Mouse (Mus musculus): ENCODE results near the gene Kirrel3.

Kirrel3 gene

DNA sequence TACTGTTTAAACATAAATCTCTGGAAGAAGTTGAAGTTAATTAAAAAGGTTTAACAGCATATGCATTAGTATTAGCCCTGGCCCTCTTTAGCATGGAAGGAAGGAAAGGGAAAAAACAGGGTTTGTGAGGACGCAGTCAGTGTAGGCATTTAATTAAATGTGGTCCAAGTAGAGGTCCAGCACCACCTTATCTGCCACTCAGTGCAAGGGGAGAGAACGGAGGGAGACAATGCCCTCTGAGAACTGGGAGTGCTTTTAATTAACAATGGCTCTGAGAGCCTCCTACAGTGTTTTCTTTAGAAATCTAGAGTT, 339.4 kb downstream of the Kirrel3 start:
- DNase-seq (ENCODE audit: low spot score in 2 of 2): no peak

DNA sequence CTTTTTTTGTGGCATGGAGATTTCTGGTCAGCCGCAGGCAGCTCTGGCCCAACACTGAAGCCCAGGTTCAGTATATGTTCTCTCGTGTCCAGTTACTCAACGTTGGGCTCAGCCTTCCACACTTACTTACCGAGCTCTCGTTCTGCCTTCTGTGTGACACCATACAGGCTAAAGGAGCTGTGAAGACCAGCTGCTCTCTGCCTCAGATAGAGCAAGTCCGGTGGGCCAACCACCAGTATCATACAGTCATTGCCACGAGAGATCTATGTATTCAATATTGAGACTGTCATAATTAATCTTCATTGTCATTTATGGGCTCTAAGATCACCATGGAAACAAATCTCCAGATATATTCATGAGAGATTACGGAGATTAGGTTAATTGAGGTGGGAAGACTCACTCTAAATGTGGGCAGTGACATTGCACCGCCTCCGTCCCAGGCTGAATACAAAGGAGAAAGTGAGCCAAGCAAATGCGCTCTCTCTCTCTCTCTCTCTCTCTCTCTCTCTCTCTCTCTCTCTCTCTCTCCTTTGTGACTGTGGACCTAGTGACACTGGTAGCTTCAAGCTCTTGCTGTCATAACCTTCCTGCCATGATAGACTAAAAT, 339.8 kb downstream of the Kirrel3 start:
- DNase-seq (ENCODE audit: low spot score in 2 of 2): no peak

DNA sequence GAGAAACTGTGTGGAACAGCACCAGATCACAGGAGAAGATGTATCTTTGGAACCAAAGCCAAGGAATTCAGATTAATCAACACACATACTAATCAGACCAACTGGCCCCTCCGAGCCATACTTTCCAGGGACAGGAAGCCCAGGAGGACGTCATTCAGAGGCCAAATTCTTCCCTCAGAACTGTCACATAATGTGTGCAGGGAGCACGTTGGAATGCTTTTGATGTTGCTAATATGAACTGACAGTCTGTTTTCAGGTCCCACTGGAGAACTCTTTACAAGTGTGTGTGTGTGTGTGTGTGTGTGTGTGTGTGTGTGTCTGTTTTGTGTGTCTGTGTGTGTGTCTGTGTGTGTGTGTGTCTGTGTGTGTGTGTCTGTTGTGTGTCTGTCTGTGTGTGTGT, 345.0 kb downstream of the Kirrel3 start:
- no peak for DNase-seq (ENCODE audit: low spot score in 2 of 2)

DNA sequence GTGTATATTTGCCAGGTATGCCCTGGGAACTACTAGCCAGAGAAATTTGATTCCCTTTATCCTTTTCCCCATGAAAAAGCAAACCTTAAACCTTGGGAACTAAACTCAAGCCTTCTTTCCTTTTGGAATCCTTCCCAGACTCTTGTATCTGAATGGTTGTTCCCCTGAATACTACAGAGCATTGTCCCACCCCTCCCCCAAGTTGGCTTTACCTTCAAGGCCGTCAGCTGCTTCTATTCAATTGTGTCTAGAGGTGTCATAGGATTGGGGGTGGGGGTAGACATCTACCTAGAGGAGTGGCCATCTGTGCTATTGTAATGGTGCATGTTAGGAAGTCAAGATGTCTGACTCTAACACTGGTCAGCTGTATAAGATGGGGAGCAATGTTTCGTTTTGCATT, 351.1 kb downstream of the Kirrel3 start:
- DNase-seq (ENCODE audit: low spot score in 2 of 2): no peak

DNA sequence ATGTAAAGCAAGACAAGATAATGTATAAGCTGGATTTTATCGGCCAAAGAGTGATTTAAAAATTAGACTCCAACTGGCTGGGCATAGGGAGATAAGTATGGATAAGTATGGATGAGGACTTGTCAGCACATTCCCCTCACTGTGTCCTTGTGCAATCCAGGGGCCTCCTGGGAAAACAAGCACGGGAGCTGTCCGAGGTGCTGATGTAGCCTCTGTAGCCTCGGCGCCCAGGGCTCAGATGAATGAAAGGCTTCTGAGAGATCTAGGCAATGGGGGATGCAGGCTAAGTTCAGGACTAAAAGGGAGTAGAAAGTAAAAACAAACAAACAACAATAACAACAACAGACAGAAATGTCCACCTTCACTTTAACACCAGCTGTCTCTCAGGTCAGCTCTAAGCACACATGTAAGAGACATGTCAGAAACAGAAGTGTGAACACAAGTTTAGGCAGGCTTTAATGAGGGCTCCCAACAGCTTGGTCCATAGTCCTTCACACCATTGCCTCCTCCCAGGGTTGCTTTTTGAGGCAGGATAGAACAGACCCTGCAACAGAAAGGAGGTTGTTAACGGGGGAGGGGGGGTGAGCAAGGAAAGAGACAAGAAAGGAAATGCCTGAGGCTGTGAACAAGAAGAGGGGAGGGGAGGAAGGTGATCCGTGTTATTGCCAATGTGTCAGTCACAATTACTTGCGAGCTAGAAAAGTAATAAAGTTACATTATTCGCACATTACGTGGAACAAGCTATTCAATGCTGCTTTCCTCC, 352.2 kb downstream of the Kirrel3 start:
- no peak for DNase-seq (ENCODE audit: low spot score in 2 of 2)

DNA sequence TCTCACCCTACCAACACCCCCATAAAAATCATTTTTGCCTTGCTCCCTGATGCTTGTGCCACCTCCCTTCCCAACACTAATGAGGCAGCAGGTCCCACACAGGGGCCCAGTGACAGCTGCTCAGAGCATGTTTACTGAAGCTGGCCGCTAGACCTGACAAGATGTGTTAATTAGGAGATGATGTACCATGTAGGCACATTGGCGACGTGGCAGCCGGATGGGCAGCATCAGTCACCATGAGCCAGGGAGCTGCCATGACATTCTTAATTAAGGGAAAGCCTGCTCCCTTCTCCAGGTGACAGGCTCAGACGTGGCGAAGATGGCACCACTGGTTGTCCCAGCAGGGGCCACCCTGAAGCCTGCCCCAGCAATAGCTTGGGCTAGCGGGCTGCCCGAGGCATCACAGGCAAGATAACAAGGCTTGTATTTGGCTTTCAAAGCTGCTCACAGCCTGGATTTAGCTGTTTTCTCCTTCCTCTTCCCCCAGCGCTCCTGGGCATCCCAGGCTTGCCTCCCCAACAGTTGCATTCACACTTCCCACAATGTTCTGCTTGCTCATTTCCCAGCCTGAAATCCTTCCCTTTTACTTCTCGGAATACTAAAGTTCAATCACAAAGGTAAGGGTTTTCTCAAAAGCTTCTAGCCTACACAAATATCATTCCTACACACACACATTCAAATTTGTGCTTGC, 357.7 kb downstream of the Kirrel3 start:
- DNase-seq (ENCODE audit: low spot score in 2 of 2): no peak

DNA sequence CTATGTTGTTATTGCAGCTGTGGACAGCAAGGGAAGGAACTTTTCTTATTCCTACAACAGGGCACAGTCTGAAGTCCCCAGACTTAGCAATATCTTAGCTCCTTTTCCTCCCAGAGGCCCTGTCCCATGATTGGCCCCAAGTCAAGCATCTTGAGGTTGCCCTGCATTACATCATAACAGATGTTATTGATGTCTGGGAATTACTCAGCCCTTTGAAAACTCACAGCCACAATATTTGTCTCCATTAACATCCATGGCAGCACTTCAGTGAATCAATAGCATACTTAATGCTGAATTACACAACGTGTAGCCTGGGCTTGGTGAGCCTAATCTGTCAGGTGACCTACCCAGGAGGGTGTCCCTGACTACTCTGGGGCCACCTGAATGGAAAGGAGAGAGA, 360.7 kb downstream of the Kirrel3 start:
- no peak for DNase-seq (ENCODE audit: low spot score in 2 of 2)

DNA sequence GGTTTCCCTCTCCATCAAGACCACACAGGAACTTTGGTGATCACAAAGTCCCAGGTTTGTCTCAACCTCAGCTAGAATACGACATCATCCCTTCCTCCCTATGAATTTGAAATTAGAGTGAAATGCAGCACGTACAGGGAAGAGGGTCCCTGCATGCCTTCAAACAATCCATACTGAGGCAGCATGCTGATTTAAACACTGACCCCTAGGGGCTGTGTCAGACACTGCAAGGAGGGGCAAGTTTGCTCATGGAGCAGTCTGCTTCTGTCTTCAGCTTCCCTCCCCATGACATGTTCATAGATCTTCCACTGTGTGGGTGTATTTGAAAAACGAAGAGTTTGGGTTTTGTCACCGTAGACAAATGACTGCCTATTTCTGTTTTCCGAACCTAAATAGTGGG, 362.0 kb downstream of the Kirrel3 start:
- DNase-seq (ENCODE audit: low spot score in 2 of 2): no peak

DNA sequence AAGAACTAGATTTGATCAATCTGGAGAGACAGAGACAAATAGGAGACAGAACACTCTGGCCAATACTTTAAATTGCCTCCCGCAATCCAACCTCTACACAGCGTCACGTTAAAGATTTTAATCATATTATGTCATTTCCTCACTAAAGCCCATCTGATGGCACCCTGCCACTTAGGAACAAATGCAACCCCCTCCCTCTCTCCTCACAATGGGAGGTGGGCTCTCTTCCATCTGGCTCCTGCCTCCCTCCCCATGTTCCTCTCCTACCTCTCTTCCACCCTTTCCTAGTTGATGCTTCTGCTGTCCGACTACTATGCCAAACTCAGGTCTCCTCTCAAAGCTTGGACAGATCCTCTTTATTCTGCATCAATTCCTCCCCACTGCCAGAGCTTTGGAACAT, 365.4 kb downstream of the Kirrel3 start:
- no peak for DNase-seq (ENCODE audit: low spot score in 2 of 2)

DNA sequence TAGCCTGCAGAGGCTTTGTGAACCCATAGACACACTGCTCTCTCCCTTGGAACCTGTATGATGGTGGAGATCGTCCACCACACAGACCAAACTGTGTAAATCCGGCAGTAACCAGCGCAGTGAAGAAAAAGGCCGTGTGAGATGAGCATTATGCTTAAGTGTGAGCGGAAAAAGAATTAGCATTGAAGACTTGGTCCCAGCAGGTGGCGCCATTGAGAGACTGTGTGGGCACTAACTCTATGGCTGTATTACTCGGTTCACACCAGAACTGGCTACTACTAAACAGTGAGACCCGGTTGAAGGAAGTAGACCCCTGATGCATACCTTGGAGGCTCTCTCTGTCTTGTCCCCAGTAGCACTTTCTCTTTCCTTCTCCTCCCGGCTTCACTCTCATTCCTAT, 371.9 kb downstream of the Kirrel3 start:
- no peak for DNase-seq (ENCODE audit: low spot score in 2 of 2)

DNA sequence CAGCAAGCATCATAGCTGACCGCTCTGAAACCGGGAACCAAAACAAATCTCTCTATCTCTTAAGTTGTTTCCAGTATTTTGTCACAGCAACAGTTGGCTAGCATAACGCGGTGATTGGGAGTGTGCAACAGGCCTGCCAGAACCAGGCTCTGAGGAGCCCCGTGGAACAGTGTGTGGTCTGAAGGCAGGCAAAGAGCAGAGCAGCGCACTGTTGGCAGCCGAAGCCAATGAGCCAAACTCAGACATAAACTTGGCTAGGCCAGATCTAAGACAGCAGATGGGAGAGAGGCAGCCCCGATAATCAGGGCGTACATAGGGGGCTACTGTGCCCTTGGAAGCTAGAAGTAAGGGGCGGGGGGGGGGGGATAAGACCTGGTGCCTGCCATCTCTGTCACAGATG, 372.4 kb downstream of the Kirrel3 start:
- DNase-seq (ENCODE audit: low spot score in 2 of 2): no peak

DNA sequence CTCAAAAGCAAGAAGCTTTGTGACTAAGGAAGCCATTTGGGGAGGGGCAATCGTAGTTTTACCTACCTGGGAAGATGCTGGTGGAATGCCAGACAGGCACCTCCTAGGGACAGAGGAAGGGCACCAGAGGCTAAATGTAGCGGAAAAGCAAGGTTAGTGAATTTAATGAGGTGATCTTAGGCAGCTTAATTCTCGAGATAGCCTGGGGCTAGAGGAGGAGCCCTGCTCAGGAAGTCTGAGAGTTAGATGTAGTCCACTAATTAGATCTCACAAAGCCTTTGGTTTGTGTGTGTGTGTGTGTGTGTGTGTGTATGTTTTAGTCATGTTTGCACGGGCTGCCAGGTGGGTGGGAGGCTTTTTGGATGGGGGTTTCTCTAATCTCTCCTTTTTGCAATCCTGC, 375.2 kb downstream of the Kirrel3 start:
- DNase-seq (ENCODE audit: low spot score in 2 of 2): no peak

DNA sequence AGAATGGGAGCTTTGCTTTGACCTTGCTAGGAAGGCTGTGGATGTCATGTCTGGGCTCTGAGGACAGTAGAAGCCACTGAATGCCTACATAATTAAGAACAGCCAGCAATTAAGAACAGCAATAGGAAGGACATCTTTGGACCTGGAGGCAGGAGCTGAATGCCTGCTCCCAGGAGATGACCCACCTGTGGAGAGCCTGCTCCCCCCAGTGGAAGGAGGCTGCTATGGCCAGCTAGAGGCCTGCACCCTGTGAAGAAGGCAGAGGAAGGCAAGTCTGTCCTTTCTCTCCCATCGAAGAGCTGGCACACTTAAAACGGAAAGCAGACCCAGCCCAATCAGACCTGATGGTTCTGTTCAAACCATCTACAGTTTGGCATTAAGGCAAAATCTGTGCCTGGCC, 376.1 kb downstream of the Kirrel3 start:
- DNase-seq (ENCODE audit: low spot score in 2 of 2): peak in 1 of 2 experiments; percentile 50

DNA sequence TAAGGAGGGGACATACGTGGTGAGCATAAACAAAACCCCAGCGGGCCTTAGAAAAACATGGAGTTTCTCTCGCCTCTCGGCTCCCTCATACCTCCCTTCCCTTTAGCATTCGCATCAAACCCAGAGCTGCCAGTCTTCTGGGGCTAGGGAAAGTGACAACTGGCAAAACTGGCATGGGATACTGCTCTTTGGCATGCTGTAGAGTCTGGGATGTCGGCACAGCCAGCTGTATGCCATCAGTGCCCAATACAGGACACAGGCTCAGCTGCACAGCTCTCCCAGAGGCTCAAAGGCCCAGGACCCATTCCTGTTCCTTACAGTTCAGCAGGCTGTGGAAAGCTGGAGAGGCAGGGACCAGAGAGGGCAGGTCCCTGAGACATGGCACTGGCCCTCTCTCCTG, 379.9 kb downstream of the Kirrel3 start:
- DNase-seq (ENCODE audit: low spot score in 2 of 2): no peak

DNA sequence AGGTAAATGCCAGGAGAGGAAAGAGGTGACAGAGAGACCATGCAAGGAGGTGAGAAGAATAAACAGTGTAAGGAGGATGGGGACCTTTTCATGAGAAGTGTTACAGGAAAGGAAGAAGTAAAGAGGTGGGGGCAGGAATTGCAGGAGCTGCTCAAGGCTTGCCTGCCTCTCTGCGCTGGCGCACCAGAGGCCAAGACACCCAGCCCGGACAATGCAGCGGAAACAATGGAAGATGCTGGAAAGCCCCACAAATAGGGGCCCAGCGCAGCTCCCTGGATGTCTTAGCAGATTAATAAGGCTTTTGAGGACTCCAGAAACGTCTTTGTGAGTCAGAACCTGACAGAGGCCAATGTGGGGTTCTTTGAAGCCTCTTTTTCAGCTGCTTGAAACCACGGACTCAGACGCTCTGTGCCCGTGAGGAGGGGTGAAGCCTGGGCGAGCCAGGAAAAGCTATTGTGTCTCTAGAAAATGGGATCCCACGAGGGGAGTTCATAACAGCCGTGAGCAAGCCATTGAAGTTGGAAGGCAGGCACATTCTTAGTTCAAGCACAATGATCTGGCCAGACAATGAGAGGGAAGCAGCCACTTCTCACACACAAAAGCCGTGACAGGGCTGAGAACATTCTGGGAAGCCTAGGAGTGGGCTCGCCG, 385.7 kb downstream of the Kirrel3 start:
- DNase-seq (ENCODE audit: low spot score in 2 of 2): no peak

DNA sequence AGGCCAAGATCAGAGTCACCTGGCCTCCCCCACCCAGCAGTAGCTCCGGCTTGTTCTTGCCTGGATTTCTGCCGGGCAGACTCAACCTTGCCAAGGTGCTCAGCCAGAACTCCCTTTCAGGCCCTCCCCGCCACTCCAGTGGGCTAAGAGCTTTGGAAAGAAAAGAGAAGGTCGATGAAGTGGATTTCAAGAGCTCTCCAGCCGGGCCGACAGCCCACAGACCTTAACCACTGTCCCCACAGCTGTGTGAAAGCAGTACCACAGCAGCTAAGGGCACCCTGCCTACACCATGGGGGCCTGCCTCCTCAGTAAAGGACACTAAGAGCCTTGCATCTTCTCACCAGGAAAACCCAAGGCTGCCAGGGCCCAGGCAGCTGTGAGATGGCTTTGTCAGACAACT, 389.5 kb downstream of the Kirrel3 start:
- DNase-seq (ENCODE audit: low spot score in 2 of 2): no peak

DNA sequence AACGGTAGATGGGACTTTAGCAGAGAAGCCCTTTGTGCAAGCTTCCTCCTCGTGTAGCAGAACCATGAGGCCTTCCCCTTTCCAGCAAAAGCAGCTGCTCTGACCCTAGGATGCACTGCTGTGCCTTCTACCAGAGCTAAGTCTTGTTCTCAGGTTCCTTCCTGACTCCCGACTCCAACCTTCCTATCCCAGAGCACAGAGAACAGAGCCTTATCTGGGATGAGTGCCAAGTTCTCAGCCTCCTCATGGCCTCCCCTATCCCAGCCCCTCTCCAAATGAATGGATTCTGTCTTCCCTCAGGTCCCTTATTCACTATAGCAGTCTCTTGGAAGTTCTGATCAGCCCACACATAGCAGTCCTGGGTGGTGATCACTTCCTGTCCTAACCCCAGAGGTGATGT, 391.5 kb downstream of the Kirrel3 start:
- DNase-seq (ENCODE audit: low spot score in 2 of 2): no peak

DNA sequence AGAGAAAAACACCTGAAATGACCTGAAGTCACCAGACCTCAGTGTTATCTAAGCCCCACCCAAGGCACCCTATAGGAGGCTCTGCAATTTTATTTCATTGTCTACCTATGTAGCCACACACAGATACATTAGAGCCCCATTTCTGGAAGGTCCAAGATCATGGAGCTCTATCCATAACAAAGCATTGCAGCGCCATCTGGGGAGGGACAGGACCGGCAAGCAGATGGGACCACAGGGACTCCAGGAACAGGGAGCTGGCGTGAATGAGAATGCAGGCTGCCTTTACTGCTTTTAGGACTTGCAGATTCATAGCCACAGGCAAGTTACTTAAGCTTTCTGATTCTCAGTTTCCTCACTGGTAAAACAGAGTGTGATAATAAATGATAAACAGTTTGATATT, 392.1 kb downstream of the Kirrel3 start:
- DNase-seq (ENCODE audit: low spot score in 2 of 2): no peak

DNA sequence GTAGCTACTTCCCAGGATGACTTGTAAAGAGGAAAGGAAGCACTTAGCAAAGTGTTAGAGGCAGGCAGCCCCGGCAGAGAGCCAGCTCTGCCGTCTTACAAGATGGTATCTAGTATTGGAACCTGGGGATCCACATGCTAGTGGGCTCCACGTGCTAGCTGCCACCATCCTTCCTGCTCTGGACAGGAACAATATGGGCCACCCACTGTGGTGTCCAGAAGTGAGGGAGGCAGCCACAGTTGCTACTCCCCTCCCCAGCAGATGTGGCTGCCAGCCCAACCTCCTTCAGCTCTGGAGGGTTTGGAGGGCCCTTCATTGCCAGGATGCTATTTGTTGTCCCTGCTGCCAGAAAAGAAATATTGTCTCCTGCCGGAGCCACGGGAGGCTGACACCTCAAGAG, 396.1 kb downstream of the Kirrel3 start:
- no peak for DNase-seq (ENCODE audit: low spot score in 2 of 2)

DNA sequence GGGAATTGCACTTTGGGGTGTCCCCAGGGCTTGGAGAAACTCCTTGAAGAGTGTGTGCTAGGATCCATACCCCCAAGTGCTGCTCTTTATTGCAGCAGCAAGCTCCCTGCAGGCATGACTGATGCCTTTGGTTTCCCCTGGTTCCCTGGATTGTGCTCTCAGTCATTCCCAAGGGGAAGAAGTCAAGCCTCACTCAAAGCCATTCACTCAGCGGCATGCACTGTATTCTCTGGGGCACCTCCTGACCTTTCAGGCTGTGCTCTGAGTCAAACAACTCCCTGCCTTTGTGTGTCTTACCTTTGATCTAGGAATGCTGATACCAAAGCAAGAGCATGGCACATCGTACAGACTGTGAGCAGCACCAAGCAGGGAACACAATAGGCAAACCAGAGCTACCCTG, 396.5 kb downstream of the Kirrel3 start:
- no peak for DNase-seq (ENCODE audit: low spot score in 2 of 2)

DNA sequence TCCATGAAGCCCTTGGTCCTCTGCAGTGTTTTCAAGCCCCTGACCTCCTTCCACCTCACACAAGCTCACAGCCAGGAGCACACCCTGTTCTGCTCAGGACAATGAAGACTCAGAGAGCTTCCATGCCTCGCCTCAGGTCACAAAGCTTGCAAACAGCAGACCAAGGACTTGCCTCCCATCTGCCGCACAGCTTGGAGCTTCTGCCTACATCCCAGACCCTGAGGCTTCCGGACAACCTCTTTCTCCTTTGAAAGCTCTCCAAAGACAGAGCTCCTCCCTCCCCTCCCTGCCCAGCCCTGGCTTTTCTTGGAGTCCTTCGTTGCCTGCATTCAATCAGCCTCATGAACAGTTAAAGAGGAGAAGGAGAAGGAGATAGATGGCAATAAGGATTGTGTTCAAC, 397.4 kb downstream of the Kirrel3 start:
- no peak for DNase-seq (ENCODE audit: low spot score in 2 of 2)

DNA sequence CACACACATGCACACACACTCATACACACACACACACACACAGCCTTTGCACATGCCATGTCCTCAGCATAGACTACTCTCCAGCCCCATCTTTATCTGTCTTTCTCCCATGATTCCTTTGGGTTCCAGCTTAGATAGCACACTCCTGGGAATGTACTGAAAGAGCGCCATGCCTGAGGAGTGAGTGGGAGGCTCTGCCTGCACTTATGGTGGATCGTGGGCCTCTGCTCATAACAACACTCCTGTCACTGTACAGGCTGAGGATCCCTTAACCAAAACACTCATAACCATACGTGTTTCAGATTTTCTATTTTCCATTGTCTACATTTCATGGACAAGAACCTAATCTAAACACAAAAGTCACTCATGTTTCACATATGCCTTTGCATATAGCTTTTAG, 398.6 kb downstream of the Kirrel3 start:
- DNase-seq (ENCODE audit: low spot score in 2 of 2): no peak

DNA sequence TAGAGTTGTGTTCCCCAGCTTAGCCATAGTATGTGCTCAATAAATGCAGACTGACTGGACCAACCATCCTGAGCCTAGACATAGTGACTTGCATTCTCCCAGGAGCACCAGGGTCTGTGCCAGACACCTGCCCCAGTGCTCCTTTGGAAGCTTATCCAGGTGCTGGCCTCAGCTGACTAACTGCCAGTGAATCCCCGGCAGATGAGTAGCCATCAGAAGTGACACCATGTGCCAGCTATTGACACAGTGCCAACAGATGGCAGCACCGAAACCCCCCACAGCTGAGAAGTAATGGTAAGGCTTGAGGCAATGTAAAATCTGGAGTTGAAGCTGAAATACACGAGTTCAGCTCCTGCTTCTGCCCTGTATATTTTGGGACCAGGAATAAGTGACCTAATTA, 399.2 kb downstream of the Kirrel3 start:
- DNase-seq (ENCODE audit: low spot score in 2 of 2): no peak

Measured in frontal cortex, postnatal 14 days (tissue).